In genomic region chrX:71364062-71364461, GRCm38 (mm10) we compare ENCODE assay signal across 7 mouse cellular contexts. TPM values are rescaled to one million over a fixed set of nuclear protein-coding genes. Genes with fewer than 3 reads are reported as not detected.
DNase-seq lines count a peak whose midpoint lies in the region; ATAC-seq and TF ChIP-seq lines count a peak whose summit lies in the region.

No protein-coding gene starts in this region.

- 44% methylated on average over 5 of the region's 5 CpGs for WGBS in liver, adult 2 months
- 79% methylated on average over 5 of the region's 5 CpGs for WGBS in forebrain, embryonic 12.5 days
- WGBS in olfactory bulb, adult 2 months, result 57% methylated on average over 5 of the region's 5 CpGs

- H3K79me2 ChIP-seq in liver, adult 2 months (ENCODE audit: control insufficient read depth, insufficient read depth, low read length), result no peaks in the 10 kb centered on the region; the same call in 1 of the 2 replicates

- no peaks in the 10 kb centered on the region for H3K36me3 ChIP-seq in liver, adult 2 months (ENCODE audit: control insufficient read depth, insufficient read depth, low read length)
- H3K36me3 ChIP-seq in forebrain, embryonic 12.5 days (replicated peaks), result no peaks in the 10 kb centered on the region

- H3K9me3 ChIP-seq in forebrain, embryonic 12.5 days, result no peaks in the 10 kb centered on the region

- H3K27ac ChIP-seq in liver, adult 2 months (replicated peaks; ENCODE audit: insufficient read depth, low read depth, low read length), result no peak overlapping the region
- H3K27ac ChIP-seq in forebrain, embryonic 12.5 days, result no peak overlapping the region
- H3K27ac ChIP-seq in olfactory bulb, adult 2 months (ENCODE audit: insufficient read depth, low read depth, low read length), result no peak overlapping the region

- H3K4me3 ChIP-seq in liver, adult 2 months (ENCODE audit: insufficient read depth, low read depth, low read length), result peak overlapping the region; percentile 86; the same call in 1 of the 2 replicates
- H3K4me3 ChIP-seq in forebrain, embryonic 12.5 days (replicated peaks), result peak overlapping the region; percentile 58
- peak overlapping the region; percentile 89 for H3K4me3 ChIP-seq in olfactory bulb, adult 2 months (ENCODE audit: insufficient read depth, low read depth, low read length)

- DNase-seq in liver, adult 2 months (ENCODE audit: extremely low read depth, low read depth, low spot score), result no peak
- DNase-seq in liver, result no peak
- DNase-seq in left cerebral cortex, postnatal 25 days (ENCODE audit: low spot score in 2 of 2), result peak; percentile 6 to 67
- DNase-seq in thymus, postnatal 25 days, result no peak
- DNase-seq in adrenal gland, adult 8-10 months, result no peak

- ATAC-seq in forebrain, embryonic 12.5 days (ENCODE audit: low FRiP score), result no peak

- no peak for TF ChIP-seq CTCF in liver, adult 2 months (IDR thresholded peaks at IDR 0.05; ENCODE audit: low read depth, low read length)
- no peak for TF ChIP-seq CTCF in olfactory bulb, adult 2 months (IDR thresholded peaks at IDR 0.05; ENCODE audit: insufficient read depth, low read depth, low read length)

- intact Hi-C loops in left cerebral cortex, postnatal 25 days (cut with DNase I), result loop anchor here (5.0 kb wide), 1 partner anchor 312 kb away; the partner anchor contains the start of gene Mamld1

- H3K9ac ChIP-seq in liver, adult 2 months (ENCODE audit: low read depth, low read length), result no peak overlapping the region
- no peak overlapping the region for H3K9ac ChIP-seq in forebrain, embryonic 12.5 days

- no peaks in the 10 kb centered on the region for H3K27me3 ChIP-seq in liver, adult 2 months (ENCODE audit: control insufficient read depth, insufficient read depth, low read length)
- no peaks in the 10 kb centered on the region for H3K27me3 ChIP-seq in forebrain, embryonic 12.5 days

- peak overlapping the region; percentile 62 for H3K4me2 ChIP-seq in forebrain, embryonic 12.5 days

- no peak for TF ChIP-seq POLR2A in liver, adult 2 months (IDR thresholded peaks at IDR 0.05; ENCODE audit: extremely low read depth, insufficient read depth, low read length)
- no peak for TF ChIP-seq POLR2A in olfactory bulb, adult 2 months (IDR thresholded peaks at IDR 0.05; ENCODE audit: insufficient read depth, low read depth, low read length)

- H3K4me1 ChIP-seq in liver, adult 2 months (ENCODE audit: control insufficient read depth, insufficient read depth, low read length), result peaks cover 8% of the 10 kb centered on the region; the same call in 1 of the 2 replicates
- no peaks in the 10 kb centered on the region for H3K4me1 ChIP-seq in forebrain, embryonic 12.5 days
- peaks cover 2% of the 10 kb centered on the region; the same call in 1 of the 2 replicates for H3K4me1 ChIP-seq in olfactory bulb, adult 2 months (ENCODE audit: control insufficient read depth, insufficient read depth, low read length)

RNA-seq across cellular contexts. Expression of gene Mtmr1, which starts 0.5 kb away (rescaled TPM):
- total RNA-seq in liver, adult 2 months (2014; rRNA removed), result 28.1 and 28.6 TPM in 2 replicates
- 5.8 and 6.4 TPM in 2 replicates for polyA plus RNA-seq in liver, adult 2 months (2012; rRNA removed)
- 17.3 and 18.8 TPM in 2 replicates for polyA plus RNA-seq in forebrain, embryonic 12.5 days (2016; fragmentation: Nextera tagmentation; extraction: Ambion mirVana)
- 10 to 100 TPM; 41.2 to 43.3 TPM for total RNA-seq in left cerebral cortex, postnatal 25 days (2021)
- polyA plus RNA-seq in olfactory bulb, adult 2 months (2012; ENCODE audit: insufficient read depth, insufficient read length, low replicate concordance, missing spikeins), result not detected in 2 replicates
- total RNA-seq in adrenal gland, adult 8-10 months (2022), result 10 to 100 TPM; 33.3 to 38.2 (median 35.3) TPM

Comparison
In these comparisons a context has a peak if more than half of its experiments do, and no peak if none do; other contexts are left out.
1. DNase-seq: peak in left cerebral cortex, postnatal 25 days (2 of 2); none in liver, adult 2 months (single experiment), liver (single experiment), thymus, postnatal 25 days (single experiment) and adrenal gland, adult 8-10 months (single experiment).
2. Peak in every context shown above with its lines, with median percentiles within 50 percentile points of each other: H3K4me3 ChIP-seq.